Mouse (Mus musculus) E14TG2a.4 (cell line): Measurements from ENCODE around the gene Tfb2m.

Experiments
- CTCF ChIP-seq: conservative IDR thresholded peaks from 2 replicates; pipeline ENCODE4 v1.5.1; 2014; ENCODE audit warnings: low read length
- NANOG ChIP-seq: IDR thresholded peaks from 2 replicates; pipeline ENCODE4 v1.6.1; 2014; ENCODE audit warnings: borderline replicate concordance, low read length, mixed read lengths
- POU5F1 ChIP-seq: IDR thresholded peaks from 2 replicates; pipeline ENCODE4 v1.6.1; 2014; ENCODE audit warnings: low read length, borderline replicate concordance

DNA sequence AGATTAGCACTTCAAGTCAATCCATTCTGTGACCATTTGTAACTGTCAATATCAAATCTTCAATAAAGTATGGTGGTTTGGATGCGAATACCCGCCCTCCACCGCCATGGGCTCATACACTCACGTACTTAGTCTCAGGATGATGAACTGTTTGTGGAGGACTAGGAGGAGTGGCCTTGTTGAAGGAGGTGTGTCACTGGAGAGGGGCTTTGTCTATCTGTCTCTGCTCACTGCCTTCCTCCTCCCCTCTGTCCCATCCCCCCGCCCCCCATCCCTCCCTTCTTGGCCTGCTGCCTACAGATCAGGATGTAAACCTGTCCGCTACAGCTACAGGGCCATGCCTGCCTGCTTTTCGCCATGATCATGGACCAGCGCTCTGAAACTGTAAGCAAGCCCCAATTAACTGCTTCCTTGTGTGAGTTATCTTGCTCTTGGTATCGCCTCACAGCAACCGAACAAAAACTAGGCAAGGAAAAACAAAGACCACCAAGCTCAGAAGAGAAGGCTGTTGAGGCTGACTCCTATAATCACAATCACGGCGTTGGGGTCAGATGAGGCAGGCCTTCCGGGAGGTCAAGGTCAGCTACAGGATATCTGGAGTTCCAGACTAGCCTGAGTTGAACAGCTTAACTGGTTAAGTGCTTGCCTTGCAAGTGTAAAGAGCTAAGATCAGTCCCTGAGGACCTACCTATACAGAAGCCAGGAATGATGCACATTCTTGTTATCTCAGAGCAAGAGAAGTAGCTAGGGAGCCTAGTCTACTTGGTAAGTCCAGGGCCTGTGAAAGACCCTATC lies 35.3 kb downstream of the Tfb2m start:
- TF ChIP-seq CTCF (no peak), POU5F1 (no peak), NANOG (no peak)
